Mouse (Mus musculus) kidney, adult 2 months (tissue): ENCODE measurements around the gene 4930442H23Rik. TPM values are rescaled to one million over a fixed set of nuclear protein-coding genes. Genes with fewer than 3 reads are reported as not detected.

Experiments used
- DNase-seq: peaks from one replicate; pipeline ENCODE4 v3.0.0; 2021
- H3K27ac ChIP-seq: fragments of 200-500 bp; 2 replicates; pipeline ENCODE4 v1.5.1; 2012; ENCODE audit warnings: low read depth, low read length, control low read depth, inconsistent platforms; ENCODE audit not compliant: insufficient read depth
- H3K27me3 ChIP-seq: fragments of 200-500 bp; replicated peaks from 2 replicates; pipeline ENCODE4 v1.6.1; 2012; ENCODE audit warnings: mild to moderate bottlenecking, moderate library complexity, low read length, inconsistent platforms; ENCODE audit not compliant: control insufficient read depth, insufficient read depth
- H3K36me3 ChIP-seq: fragments of 200-500 bp; 2 replicates; pipeline ENCODE4 v1.6.1; 2012; ENCODE audit warnings: mild to moderate bottlenecking, moderate library complexity, low read length, inconsistent platforms; ENCODE audit not compliant: control insufficient read depth, insufficient read depth
- H3K4me1 ChIP-seq: fragments of 200-500 bp; 2 replicates; pipeline ENCODE4 v1.6.1; 2011; ENCODE audit warnings: low read length; ENCODE audit not compliant: control insufficient read depth, insufficient read depth
- H3K4me3 ChIP-seq: fragments of 200-500 bp; 2 replicates; pipeline ENCODE4 v1.5.1; 2011; ENCODE audit warnings: mild to moderate bottlenecking, low read depth, low read length, control low read depth; ENCODE audit not compliant: insufficient read depth
- CTCF ChIP-seq: fragments of 200-500 bp; conservative IDR thresholded peaks from 2 replicates; pipeline ENCODE4 v1.5.1; 2011; ENCODE audit warnings: low read depth, mild to moderate bottlenecking, control low read depth, low read length, moderate library complexity, mixed read lengths; ENCODE audit not compliant: insufficient read depth, insufficient read length
- POLR2A ChIP-seq: fragments of 200-500 bp; IDR thresholded peaks from one replicate; pipeline ENCODE4 v1.6.1; 2011; ENCODE audit warnings: low read depth, low read length, control low read depth
- WGBS: fragments of 180-500 bp; shearing (Covaris S2); methylation state at CpG from one replicate; pipeline ENCODE4 v1.1.7; 2018; 5-methylcytosine and 5-hydroxymethylcytosine counted together
- polyA plus RNA-seq: library from polyadenylated mRNA; depleted of rRNA; stranded (reverse); fragments of >200 nt; gene quantifications from 2 replicates; pipeline ENCODE4 v1.2.3, GENCODE M21; 2012

The 4930442H23Rik gene
- polyA plus RNA-seq, 1 experiment: not detected

GRCm38 (mm10) chr10:81180946-81181345 is 2.7 kb downstream of the 4930442H23Rik start:
- H3K27me3 ChIP-seq: no peaks in the 10 kb centered on the region
- H3K36me3 ChIP-seq: peaks cover 16% of the 10 kb centered on the region
- H3K4me3 ChIP-seq: no peak overlapping the region
- peaks cover 7% of the 10 kb centered on the region; the same call in 1 of the 2 replicates for H3K4me1 ChIP-seq
- 90% methylated on average over 13 of the region's 13 CpGs for WGBS
- no peak for TF ChIP-seq POLR2A
- TF ChIP-seq CTCF: no peak
- no peak overlapping the region for H3K27ac ChIP-seq
- no peak for DNase-seq

GRCm38 (mm10) chr10:81179451-81180342 is 4.0 kb downstream of the 4930442H23Rik start:
- Histone ChIP-seq H3K27ac (no peak overlapping the region), H3K36me3 (peaks cover 16% of the 10 kb centered on the region), H3K4me1 (peaks cover 14% of the 10 kb centered on the region; the same call in 1 of the 2 replicates), H3K4me3 (no peak overlapping the region), H3K27me3 (no peaks in the 10 kb centered on the region)
- TF ChIP-seq POLR2A (no peak), CTCF (0 out of 2 replicates have a peak, but pooled peaks have one; percentile 11)
- DNase-seq: no peak
- 88% methylated on average over 32 of the region's 32 CpGs for WGBS

DNA sequence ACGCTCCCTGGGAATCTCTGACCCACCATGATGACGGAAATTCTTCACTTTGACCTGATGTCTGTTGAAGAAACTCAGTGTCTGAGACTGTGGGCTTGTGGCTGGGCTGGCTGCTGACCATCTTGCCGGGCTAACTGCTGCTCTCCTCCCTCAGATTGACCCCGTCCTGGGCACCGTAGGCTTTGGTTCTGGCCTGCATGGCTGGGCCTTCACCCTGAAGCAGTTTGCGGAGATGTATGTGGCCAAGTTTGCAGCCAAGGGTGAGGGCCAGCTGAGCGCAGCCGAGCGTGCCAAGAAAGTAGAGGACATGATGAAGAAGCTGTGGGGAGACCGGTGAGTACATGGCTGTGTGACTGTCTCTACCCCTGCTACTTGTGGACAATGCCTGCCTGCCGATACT is 4.7 kb downstream of the 4930442H23Rik start:
- peaks cover 14% of the 10 kb centered on the region; the same call in 1 of the 2 replicates for H3K4me1 ChIP-seq
- H3K27ac ChIP-seq: no peak overlapping the region
- peaks cover 16% of the 10 kb centered on the region for H3K36me3 ChIP-seq
- TF ChIP-seq POLR2A: no peak
- TF ChIP-seq CTCF: no peak
- DNase-seq: no peak
- no peaks in the 10 kb centered on the region for H3K27me3 ChIP-seq
- WGBS: 89% methylated on average over 11 of the region's 11 CpGs
- no peak overlapping the region for H3K4me3 ChIP-seq

- peaks cover 16% of the 10 kb centered on the region; the same call in 1 of the 2 replicates for H3K4me1 ChIP-seq
- 38% methylated on average over 14 of the region's 14 CpGs for WGBS
- H3K4me3 ChIP-seq: peak overlapping the region; percentile 72
- DNase-seq: no peak
- no peak overlapping the region for H3K27ac ChIP-seq
- H3K27me3 ChIP-seq: no peaks in the 10 kb centered on the region
- TF ChIP-seq POLR2A (no peak), CTCF (no peak)
- peaks cover 16% of the 10 kb centered on the region for H3K36me3 ChIP-seq
These were observed 5.5 kb downstream of the 4930442H23Rik start for GRCm38 (mm10) chr10:81177958-81178712.

GRCm38 (mm10) chr10:81177491-81177925 is 6.1 kb downstream of the 4930442H23Rik start:
- peak overlapping the region; percentile 72 for H3K4me3 ChIP-seq
- 3% methylated on average over 16 of the region's 16 CpGs for WGBS
- H3K4me1 ChIP-seq: peaks cover 16% of the 10 kb centered on the region; the same call in 1 of the 2 replicates
- peak overlapping the region; percentile 93 for H3K27ac ChIP-seq
- no peak for TF ChIP-seq CTCF
- no peak for TF ChIP-seq POLR2A
- no peaks in the 10 kb centered on the region for H3K27me3 ChIP-seq
- DNase-seq: peak; percentile 63
- peaks cover 16% of the 10 kb centered on the region for H3K36me3 ChIP-seq

- Histone ChIP-seq H3K27ac (peak within 1 kb of the TSS; percentile 93), H3K27me3 (no peaks in the 10 kb centered on the region), H3K4me1 (peaks cover 16% of the 10 kb centered on the region; the same call in 1 of the 2 replicates), H3K4me3 (peak within 1 kb of the TSS; percentile 72), H3K36me3 (peaks cover 14% of the 10 kb centered on the region)
- peak; percentile 100 for DNase-seq
- WGBS: under 1% methylated on average over 77 of the region's 77 CpGs
- TF ChIP-seq CTCF (no peak), POLR2A (peak; percentile 99)
These were observed 7.0 kb downstream of the 4930442H23Rik start, which contains the start of gene Eef2 for GRCm38 (mm10) chr10:81176466-81177271. Gene Eef2 (plus strand): TSS chr10:81176631.
